Mouse (Mus musculus) C2C12 (cell line): Measurements from ENCODE around the gene Dlg4.

ENCODE experiments used
- CTCF ChIP-seq: IDR thresholded peaks from one replicate; pipeline ENCODE4 v1.5.1; 2011; ENCODE audit not compliant: control insufficient read depth, insufficient read depth, insufficient read length
- MAX ChIP-seq: IDR thresholded peaks from one replicate; pipeline ENCODE4 v1.6.1; 2011; ENCODE audit warnings: mild to moderate bottlenecking, control low read depth
- MYOD1 ChIP-seq: IDR thresholded peaks from one replicate; pipeline ENCODE4 v1.6.1; 2011; ENCODE audit warnings: low read depth; ENCODE audit not compliant: control insufficient read depth, insufficient read length

GRCm38 (mm10) chr11:70080803-70081590, 64.3 kb downstream of the Dlg4 start:
- TF ChIP-seq CTCF (no peak), MYOD1 (no peak), MAX (no peak)
